Mouse (Mus musculus) brain, embryonic 14.5 days (tissue): ENCODE data around the gene Arid3b.

Source experiments
- CTCF ChIP-seq: fragments of 200-500 bp; IDR thresholded peaks from 2 replicates; pipeline ENCODE4 v1.5.1; 2012; ENCODE audit warnings: inconsistent platforms, mild to moderate bottlenecking, moderate library complexity, borderline replicate concordance; ENCODE audit not compliant: insufficient read depth, insufficient read length; ENCODE audit errors: extremely low read depth
- POLR2A ChIP-seq: fragments of 200-500 bp; IDR thresholded peaks from 2 replicates; pipeline ENCODE4 v1.6.1; 2012; ENCODE audit warnings: mild to moderate bottlenecking, inconsistent platforms, borderline replicate concordance; ENCODE audit not compliant: poor library complexity, insufficient read depth, insufficient read length, severe bottlenecking; ENCODE audit errors: extremely low read depth

GRCm38 (mm10) chr9:57774168-57774567 lies 62.4 kb downstream of the Arid3b start:
- no peak for TF ChIP-seq CTCF
- no peak for TF ChIP-seq POLR2A
